Mouse (Mus musculus) yolk sac, embryonic 10.5 days (tissue): Measurements from ENCODE around the gene Lrrfip1.

Experiments used
- DNase-seq: peaks from one replicate; pipeline ENCODE4 v3.0.0-alpha.2; 2017; ENCODE audit warnings: low spot score

Lrrfip1 gene

DNA sequence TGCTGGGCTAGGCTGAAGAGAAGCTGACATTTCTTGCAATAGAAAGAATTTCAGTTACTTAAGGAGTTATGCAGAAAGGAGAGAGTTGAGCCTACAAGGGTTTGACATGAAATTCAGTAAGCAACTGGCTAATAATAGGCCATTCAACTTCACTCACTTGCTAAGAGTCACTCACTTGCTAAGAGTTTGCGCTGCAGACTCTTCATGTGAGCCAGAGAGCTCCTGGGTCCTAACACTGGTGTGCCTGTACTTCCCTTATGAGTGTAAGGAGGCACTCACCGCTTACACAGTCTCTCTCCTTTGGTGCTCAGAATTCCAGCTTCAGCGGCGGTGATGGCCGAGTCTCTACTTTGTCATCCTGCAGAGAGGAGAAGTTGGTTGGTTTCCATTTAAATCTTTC lies 88.2 kb downstream of the Lrrfip1 start:
- DNase-seq = no peak

GRCm38 (mm10) chr1:91088027-91088426 lies 89.5 kb downstream of the Lrrfip1 start:
- no peak for DNase-seq

- DNase-seq = no peak
Observed at GRCm38 (mm10) chr1:91088941-91089340, 90.4 kb downstream of the Lrrfip1 start.

DNA sequence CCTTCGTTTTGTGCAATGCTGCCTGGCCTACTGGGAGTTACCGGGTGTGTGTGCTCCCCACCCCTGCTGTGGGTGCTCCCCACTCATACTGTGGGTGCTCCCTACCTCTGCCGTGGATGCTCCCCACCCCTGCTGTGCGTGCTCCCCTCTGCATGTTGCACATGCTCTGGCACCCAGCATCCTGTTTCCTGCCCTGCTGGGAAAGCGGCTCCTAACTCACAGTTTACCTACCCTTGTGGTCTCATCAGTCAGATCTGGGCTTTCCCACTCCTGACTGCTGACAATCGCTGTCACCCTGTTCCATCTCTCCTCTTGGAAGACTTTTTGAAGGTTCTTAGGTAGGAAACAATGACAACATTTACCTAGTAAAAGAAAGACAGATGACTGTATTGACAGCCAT lies 91.9 kb downstream of the Lrrfip1 start:
- DNase-seq = no peak

DNA sequence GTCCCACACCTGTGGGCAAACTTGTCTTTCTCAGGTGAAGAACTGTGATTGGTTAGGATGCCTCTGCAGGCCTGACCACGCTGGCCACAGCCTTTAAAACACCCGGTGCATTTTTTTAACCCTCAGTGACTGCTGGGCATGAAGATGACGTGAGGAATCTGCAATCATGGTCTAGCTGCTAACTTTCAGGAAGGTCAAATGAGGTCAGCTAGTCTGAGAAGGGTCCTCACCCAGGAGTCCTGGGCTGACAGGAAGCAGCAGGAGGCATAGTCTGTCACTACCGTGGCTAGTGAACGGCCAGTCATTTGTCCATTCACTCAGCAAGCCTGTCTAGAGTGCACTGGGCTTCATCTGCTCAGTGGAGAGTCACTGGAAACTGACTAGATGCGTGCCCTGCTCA lies 93.9 kb downstream of the Lrrfip1 start:
- DNase-seq = no peak

GRCm38 (mm10) chr1:91093296-91093695 lies 94.8 kb downstream of the Lrrfip1 start:
- DNase-seq = no peak

- DNase-seq = no peak
Observed at GRCm38 (mm10) chr1:91094001-91094400, 95.5 kb downstream of the Lrrfip1 start.

DNA sequence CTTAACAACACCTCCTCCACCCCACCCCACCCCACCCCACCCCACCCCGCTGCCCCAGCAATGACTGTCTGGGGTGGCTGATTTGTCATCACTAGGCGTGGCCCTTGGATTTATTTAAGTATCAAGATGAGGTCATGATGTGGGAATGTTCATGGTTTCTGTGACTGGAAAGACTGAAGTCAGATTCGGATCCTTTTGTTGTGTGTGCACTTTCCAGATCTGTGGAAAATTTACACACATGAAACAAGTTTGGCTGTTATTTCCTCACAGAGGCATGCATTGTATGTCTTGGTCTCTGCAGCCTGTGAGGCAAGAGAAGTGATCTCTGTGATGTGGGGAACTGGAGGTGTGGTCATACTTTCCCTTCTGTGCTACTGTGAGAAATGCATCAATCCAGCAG lies 96.7 kb downstream of the Lrrfip1 start:
- no peak for DNase-seq

GRCm38 (mm10) chr1:91095853-91096252 lies 97.3 kb downstream of the Lrrfip1 start:
- no peak for DNase-seq

DNA sequence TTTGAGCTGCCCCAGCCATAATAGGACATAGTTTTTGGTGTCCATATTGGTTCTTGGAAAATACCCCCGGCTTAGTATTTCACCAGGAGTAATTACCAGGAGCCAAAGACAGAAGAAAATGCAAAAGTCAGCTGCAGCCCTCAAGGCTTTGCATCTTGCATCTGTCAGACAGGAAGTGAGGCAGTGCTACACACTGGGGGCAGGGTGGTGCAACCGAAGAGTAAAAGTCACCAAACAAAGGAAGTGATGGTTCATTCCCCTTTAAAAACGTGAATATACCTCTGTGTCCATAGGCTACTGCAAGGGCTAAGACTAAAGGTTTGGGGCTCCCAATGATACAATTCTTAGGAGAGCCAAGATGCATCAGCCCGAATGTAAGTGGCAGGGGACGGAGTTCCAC lies 98.0 kb downstream of the Lrrfip1 start:
- no peak for DNase-seq

DNA sequence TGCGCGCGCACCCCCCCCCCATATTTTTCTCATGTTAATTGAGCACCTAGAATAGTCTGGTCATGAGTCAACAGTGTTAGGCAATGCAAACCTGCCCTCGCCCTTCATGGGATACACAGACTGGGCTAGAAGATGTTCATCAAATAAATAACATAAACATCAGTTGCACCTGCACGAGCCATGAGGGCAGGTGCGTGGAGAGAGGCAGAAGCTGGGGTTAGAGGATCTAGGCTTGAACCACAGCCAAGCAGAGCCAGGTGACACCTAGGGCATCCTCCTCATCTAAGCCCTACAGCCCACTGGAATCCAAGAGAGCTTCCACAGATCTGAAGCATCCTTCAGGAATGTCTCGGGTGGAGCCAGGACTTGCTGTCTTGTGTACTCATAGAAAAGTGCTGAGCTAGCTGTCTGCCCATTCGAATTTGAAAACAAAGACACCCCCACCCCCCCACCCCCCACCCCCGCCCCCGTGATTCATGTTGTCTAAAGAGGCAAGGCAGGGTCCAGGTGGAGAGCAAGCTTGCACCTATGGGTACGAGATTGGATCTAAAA lies 98.8 kb downstream of the Lrrfip1 start:
- DNase-seq = no peak

- DNase-seq = no peak
Observed at GRCm38 (mm10) chr1:91098887-91099286, 100.3 kb downstream of the Lrrfip1 start.

DNA sequence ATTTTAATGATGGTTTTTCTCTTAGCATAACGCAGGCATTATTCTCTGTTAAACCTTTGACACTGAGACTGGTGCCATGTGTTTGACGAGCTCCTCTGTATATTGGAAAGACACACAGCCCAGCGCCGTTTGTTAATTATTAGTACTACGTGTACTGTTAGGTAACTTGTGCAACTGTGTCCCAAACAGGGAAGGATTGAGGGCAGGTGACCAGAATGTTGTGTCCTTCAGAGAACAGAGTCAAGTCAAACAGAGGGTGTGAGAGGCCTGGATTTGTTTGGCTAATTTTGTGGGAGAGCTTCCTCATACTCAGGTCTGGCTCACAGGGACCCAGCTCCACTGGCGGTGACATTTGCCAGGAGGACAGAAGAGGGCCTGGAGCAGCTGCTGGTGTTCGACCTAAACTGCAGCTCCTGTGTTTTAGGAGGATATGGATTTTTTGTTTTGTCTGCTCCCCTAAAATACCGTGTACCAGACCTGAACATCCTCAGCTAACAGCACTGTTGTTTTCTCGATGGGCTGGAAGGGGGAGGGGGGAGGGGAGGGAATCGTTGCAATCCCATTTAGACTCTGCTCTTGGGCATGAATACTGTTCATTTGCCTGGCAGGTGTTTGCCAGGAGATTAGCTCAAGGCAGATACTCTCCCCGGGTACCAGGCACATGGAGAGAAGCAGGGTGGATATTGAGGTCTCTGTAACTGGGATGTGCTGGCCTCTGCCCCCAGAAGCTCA lies 103.3 kb downstream of the Lrrfip1 start:
- DNase-seq = peak; percentile 29

DNA sequence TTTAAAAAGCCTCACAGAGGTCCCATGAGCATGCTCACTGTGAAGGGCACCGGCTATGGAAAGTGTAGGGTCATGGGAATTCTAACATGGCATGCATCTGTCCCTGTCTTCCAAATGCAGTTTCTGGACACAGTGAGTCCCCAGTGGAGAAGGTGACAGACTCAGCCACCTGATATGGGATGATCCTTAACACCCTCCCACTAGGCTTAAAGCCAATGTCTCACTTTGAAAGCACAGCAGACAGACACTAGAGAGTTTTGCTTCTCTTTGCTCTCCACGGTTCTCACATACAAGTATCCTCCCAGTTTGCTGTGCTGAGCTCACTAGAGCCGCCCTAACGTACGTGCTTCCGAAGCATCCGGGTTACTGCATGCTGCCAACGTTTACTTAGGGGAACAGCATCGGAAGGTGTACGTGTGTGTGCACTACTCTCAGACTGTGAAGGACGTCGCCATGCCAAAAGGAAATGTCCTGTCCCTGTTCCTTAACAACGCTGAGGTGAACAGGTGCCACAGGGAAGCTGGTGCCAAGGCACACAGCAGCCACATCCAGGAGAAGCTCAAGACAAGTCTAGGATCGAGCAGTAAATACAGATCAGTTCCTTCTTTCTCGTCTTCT lies 104.9 kb downstream of the Lrrfip1 start:
- DNase-seq = no peak

- DNase-seq = no peak
Observed at GRCm38 (mm10) chr1:91107548-91107947, 109.0 kb downstream of the Lrrfip1 start.

DNA sequence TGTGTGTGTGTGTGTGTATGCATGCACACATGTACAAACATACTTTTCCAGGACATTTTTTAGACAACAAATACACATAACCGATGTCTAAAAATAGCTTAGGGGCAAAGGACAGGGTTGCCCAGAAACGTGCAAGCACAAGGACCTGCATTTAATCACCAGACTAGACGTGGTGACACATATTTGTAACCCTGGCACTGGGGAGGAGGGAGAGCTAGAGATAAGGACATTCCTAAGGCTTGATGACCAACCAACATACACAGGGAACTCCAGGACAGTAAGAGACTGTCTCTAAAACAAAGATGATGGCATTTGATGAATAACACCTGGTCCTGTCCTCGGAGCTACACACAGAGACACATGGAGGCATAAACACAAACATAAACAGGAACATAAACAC lies 110.8 kb downstream of the Lrrfip1 start:
- no peak for DNase-seq

DNA sequence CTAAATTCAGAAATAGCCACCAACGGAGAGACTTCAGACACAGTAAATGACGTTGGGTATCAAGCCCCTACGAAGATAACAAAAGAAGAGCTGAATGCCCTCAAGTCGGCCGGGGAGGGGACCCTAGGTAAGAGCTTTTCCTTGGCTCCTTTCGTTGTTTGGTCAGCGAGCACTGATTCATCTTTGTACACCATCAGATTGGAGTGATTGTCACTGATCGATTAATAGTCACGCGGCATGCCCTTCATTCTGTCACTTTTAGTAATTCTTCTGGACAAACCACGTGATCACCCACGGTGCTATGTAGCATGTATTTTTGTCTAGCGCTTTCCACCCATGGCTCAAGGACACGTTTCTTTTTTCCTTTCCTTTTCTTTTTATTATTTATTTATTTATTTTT lies 113.6 kb downstream of the Lrrfip1 start:
- no peak for DNase-seq

DNA sequence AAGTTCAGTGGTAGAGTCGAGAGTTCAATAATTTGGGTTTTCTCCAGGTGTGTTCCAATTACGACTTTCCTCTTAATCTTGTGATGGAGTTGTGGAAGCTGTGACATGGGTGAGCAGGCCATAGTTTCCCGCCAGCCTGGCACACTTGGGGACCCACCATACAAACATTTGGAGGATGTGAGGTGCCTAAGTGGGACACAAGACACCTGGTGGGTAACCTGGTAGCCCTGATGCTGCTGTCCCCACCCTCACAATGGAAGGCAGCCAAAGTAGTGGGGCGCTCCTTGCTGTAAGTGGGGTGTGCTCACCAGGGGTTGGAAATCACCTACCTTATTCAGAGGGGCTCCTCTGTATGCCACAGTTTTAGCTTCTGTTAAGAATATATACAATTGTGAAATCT lies 114.1 kb downstream of the Lrrfip1 start:
- DNase-seq = no peak

GRCm38 (mm10) chr1:91122121-91122520 lies 123.6 kb downstream of the Lrrfip1 start:
- DNase-seq = no peak

- no peak for DNase-seq
Observed at GRCm38 (mm10) chr1:91123004-91123403, 124.5 kb downstream of the Lrrfip1 start.

GRCm38 (mm10) chr1:91123466-91123865 lies 124.9 kb downstream of the Lrrfip1 start:
- DNase-seq = no peak

DNA sequence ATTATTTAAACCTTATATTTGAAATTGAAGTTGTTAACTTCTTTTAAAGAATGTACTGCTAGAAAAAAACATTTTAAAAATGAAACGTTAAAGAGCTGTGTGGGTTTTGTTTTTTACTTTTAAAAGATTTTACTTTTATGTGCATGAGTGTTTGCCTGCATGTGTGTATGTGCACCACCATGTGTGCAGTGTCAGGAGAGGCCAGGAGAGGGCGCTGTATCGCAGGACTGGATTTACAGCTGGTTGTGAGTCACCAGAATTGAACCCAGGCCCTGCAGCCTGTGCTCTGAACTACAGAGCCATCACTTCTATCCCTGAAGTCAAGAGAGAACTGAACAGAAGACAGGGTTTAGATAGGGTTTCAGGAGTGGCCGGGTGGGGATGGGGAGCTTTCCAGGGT lies 130.3 kb downstream of the Lrrfip1 start:
- DNase-seq = no peak

- DNase-seq = no peak
Observed at GRCm38 (mm10) chr1:91137036-91137435, 138.5 kb downstream of the Lrrfip1 start.

DNA sequence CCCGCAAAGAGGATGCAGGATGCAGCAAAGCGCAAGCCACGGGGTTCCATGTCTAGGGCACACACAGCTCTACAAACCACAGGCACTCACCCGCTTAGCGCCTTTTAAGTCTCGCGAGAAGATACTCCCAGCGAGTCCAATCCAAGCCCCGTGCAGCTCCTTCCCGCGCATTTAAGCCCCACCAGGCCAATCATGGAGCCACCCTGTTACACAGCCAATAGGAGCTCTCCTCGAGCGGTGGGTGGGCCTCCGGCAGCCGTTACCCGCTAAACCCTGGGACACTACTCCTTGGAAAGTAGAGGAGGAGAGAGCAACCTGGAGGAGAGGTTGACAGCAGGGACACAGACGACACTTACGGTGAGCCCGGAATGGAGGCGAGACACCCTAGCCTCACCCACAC lies 146.3 kb downstream of the Lrrfip1 start, which contains the start of gene Rbm44:
Rbm44 (plus strand) TSS at position 277 of the 400 bp plus-strand sequence.
- peak; percentile 13 for DNase-seq
